ENCODE assay signal across 15 mouse cellular contexts in the genomic region with DNA sequence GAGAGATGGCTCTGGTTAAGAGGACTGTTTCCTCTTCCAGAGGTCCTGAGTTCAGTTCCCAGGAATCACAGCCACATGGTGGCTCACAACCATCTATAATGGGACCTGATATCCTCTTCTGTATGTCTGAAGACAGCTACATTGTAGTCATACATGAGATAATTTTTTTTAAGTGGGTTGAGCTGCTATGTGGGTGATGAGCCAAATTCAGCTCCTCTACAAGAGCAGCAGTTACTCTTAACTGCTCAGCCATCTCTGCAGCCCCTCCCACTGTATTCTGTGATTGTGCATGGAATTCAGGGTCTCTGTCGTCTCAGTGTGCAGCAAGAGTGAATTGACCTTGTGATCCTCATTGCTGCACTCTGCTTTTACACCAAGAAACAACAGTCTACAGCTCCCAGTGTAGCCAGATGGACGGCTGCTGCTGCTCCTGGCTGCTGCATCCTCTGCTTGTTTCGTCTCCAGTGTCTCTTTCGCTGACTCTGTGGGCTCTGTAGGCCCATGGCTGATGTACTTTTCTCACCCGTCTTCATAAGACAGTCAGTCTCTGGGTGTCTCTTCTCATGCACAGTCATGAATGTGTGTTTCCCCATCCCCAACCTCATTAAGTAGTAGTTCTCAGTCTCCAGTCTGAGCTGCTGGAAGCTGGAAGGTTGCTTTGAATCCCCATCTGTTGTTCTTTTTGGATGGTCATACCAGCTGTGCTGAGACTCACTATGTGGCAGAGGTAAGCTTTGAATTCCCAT. TPM values are rescaled to one million over a fixed set of nuclear protein-coding genes. Genes with fewer than 3 reads are reported as not detected.
DNase-seq lines count a peak whose midpoint lies in the region; ATAC-seq and TF ChIP-seq lines count a peak whose summit lies in the region.
"Had no signal": no experiment of that assay in that cellular context is flagged by ENCODE, and none has a peak within 500 bp of the region (broad histone marks: within the 10 kb centered on the region; RNA-seq: fewer than 3 reads in every experiment).

No protein-coding gene starts in this region.

- no peak for TF ChIP-seq POLR2A in olfactory bulb, adult 2 months (IDR thresholded peaks at IDR 0.05; ENCODE audit: insufficient read depth, low read depth, low read length)

- no peak overlapping the region for H3K4me3 ChIP-seq in heart, embryonic 13.5 days
- no peak overlapping the region for H3K4me3 ChIP-seq in midbrain, embryonic 12.5 days
- H3K4me3 ChIP-seq in midbrain, embryonic 14.5 days (replicated peaks; ENCODE audit: low read depth, low read length) = no peak overlapping the region
- no peak overlapping the region for H3K4me3 ChIP-seq in embryonic facial prominence, embryonic 14.5 days (ENCODE audit: low read depth, low read length)
- no peak overlapping the region for H3K4me3 ChIP-seq in olfactory bulb, adult 2 months (ENCODE audit: insufficient read depth, low read depth, low read length)
- H3K4me3 ChIP-seq: erythroblast, embryonic 14.5 days; limb, embryonic 15.5 days had no signal

- TF ChIP-seq CTCF in olfactory bulb, adult 2 months (IDR thresholded peaks at IDR 0.05; ENCODE audit: insufficient read depth, low read depth, low read length) = no peak

- H3K27me3 ChIP-seq in heart, embryonic 13.5 days (replicated peaks) = no peaks in the 10 kb centered on the region
- H3K27me3 ChIP-seq in midbrain, embryonic 12.5 days = no peaks in the 10 kb centered on the region
- no peaks in the 10 kb centered on the region for H3K27me3 ChIP-seq in midbrain, embryonic 14.5 days (ENCODE audit: control insufficient read depth, insufficient read depth, low read length)
- H3K27me3 ChIP-seq in embryonic facial prominence, embryonic 14.5 days (replicated peaks; ENCODE audit: control insufficient read depth, insufficient read depth, low read length) = no peaks in the 10 kb centered on the region
- H3K27me3 ChIP-seq: limb, embryonic 15.5 days had no signal

- H3K9me3 ChIP-seq in heart, embryonic 13.5 days = no peaks in the 10 kb centered on the region
- H3K9me3 ChIP-seq in midbrain, embryonic 12.5 days = no peaks in the 10 kb centered on the region
- H3K9me3 ChIP-seq in midbrain, embryonic 14.5 days (ENCODE audit: control insufficient read depth, low read length) = no peaks in the 10 kb centered on the region
- H3K9me3 ChIP-seq in embryonic facial prominence, embryonic 14.5 days (ENCODE audit: control insufficient read depth, low read length) = no peaks in the 10 kb centered on the region
- H3K9me3 ChIP-seq: limb, embryonic 15.5 days had no signal

- no peak for ATAC-seq in heart, embryonic 13.5 days (ENCODE audit: extremely low read depth, insufficient number of reproducible peaks, low FRiP score, low TSS enrichment)
- ATAC-seq in midbrain, embryonic 12.5 days (ENCODE audit: low FRiP score, low read depth) = no peak
- ATAC-seq in midbrain, embryonic 14.5 days (ENCODE audit: low FRiP score, low TSS enrichment) = no peak
- no peak for ATAC-seq in embryonic facial prominence, embryonic 14.5 days (ENCODE audit: low read depth)

- WGBS in heart, embryonic 13.5 days = 63% methylated on average over 5 of the region's 5 CpGs
- 68% methylated on average over 5 of the region's 5 CpGs for WGBS in midbrain, embryonic 12.5 days
- 71% methylated on average over 5 of the region's 5 CpGs for WGBS in midbrain, embryonic 14.5 days
- WGBS in embryonic facial prominence, embryonic 14.5 days = 66% methylated on average over 5 of the region's 5 CpGs
- 46% methylated on average over 5 of the region's 5 CpGs for WGBS in olfactory bulb, adult 2 months

- peaks cover 40% of the 10 kb centered on the region for H3K36me3 ChIP-seq in heart, embryonic 13.5 days
- peaks cover 20% of the 10 kb centered on the region for H3K36me3 ChIP-seq in midbrain, embryonic 12.5 days
- peaks cover 25% of the 10 kb centered on the region for H3K36me3 ChIP-seq in midbrain, embryonic 14.5 days (ENCODE audit: control insufficient read depth, insufficient read depth, low read length)
- peaks cover 31% of the 10 kb centered on the region for H3K36me3 ChIP-seq in embryonic facial prominence, embryonic 14.5 days (ENCODE audit: control insufficient read depth, insufficient read depth, low read length)

- H3K9ac ChIP-seq in heart, embryonic 13.5 days = no peak overlapping the region
- no peak overlapping the region for H3K9ac ChIP-seq in midbrain, embryonic 12.5 days (replicated peaks)
- H3K9ac ChIP-seq in midbrain, embryonic 14.5 days (replicated peaks; ENCODE audit: low read length) = no peak overlapping the region
- no peak overlapping the region for H3K9ac ChIP-seq in embryonic facial prominence, embryonic 14.5 days (ENCODE audit: low read depth, low read length)
- H3K9ac ChIP-seq: limb, embryonic 15.5 days had no signal

- peaks cover 34% of the 10 kb centered on the region for H3K4me1 ChIP-seq in heart, embryonic 13.5 days
- H3K4me1 ChIP-seq in midbrain, embryonic 12.5 days = no peaks in the 10 kb centered on the region
- H3K4me1 ChIP-seq in midbrain, embryonic 14.5 days (ENCODE audit: control insufficient read depth, insufficient read depth, low read length) = no peaks in the 10 kb centered on the region
- no peaks in the 10 kb centered on the region for H3K4me1 ChIP-seq in embryonic facial prominence, embryonic 14.5 days (ENCODE audit: control insufficient read depth, insufficient read depth, low read length)
- peaks cover 9% of the 10 kb centered on the region for H3K4me1 ChIP-seq in olfactory bulb, adult 2 months (ENCODE audit: control insufficient read depth, insufficient read depth, low read length)

- H3K4me2 ChIP-seq in heart, embryonic 13.5 days = no peak overlapping the region
- no peak overlapping the region for H3K4me2 ChIP-seq in midbrain, embryonic 12.5 days (replicated peaks)
- no peak overlapping the region for H3K4me2 ChIP-seq in midbrain, embryonic 14.5 days (ENCODE audit: low read length)
- H3K4me2 ChIP-seq in embryonic facial prominence, embryonic 14.5 days (ENCODE audit: low read depth, low read length) = no peak overlapping the region
- H3K4me2 ChIP-seq: limb, embryonic 15.5 days had no signal

- H3K27ac ChIP-seq in heart, embryonic 13.5 days (replicated peaks) = peak overlapping the region; percentile 68; the same call in 1 of the 2 replicates
- H3K27ac ChIP-seq in midbrain, embryonic 12.5 days (replicated peaks) = peak overlapping the region; percentile 52
- H3K27ac ChIP-seq in midbrain, embryonic 14.5 days (replicated peaks; ENCODE audit: low read depth, low read length) = no peak overlapping the region
- H3K27ac ChIP-seq in embryonic facial prominence, embryonic 14.5 days (replicated peaks; ENCODE audit: low read depth, low read length) = 0 out of 2 replicates have a peak overlapping the region, but pooled peaks have one; percentile 28
- H3K27ac ChIP-seq in olfactory bulb, adult 2 months (ENCODE audit: insufficient read depth, low read depth, low read length) = peak overlapping the region; percentile 41; the same call in 1 of the 2 replicates

- no peak for DNase-seq in heart, adult 8-10 months (ENCODE audit: low spot score)
- DNase-seq in midbrain, embryonic 14.5 days = no peak
- DNase-seq in embryonic facial prominence, embryonic 14.5 days (ENCODE audit: low spot score) = no peak
- no peak for DNase-seq in spleen, adult 18-20 months
- no peak for DNase-seq in embryo, embryonic 9.5 days (ENCODE audit: extremely low spot score)
- DNase-seq: adrenal gland, postnatal 36 days; cerebellum, adult 9-10 months; kidney, postnatal 10 days; thymus, postnatal 25 days had no signal

RNA-seq across cellular contexts. Expression of a gene that starts 16.8 kb away (rescaled TPM):
- polyA plus RNA-seq in heart, embryonic 13.5 days (2015; fragmentation: Nextera tagmentation; extraction: Ambion mirVana) = not detected in 2 replicates
- total RNA-seq in heart, adult 8-10 months (2022) = not detected
- polyA plus RNA-seq in midbrain, embryonic 12.5 days (2016; fragmentation: Nextera tagmentation; extraction: Ambion mirVana) = not detected in 2 replicates
- polyA plus RNA-seq in midbrain, embryonic 14.5 days (2014; fragmentation: Nextera tagmentation; extraction: Ambion mirVana) = not detected in 2 replicates
- not detected in 2 replicates for polyA plus RNA-seq in embryonic facial prominence, embryonic 14.5 days (2014; fragmentation: Nextera tagmentation; extraction: Ambion mirVana)
- polyA plus RNA-seq in olfactory bulb, adult 2 months (2012; ENCODE audit: insufficient read depth, insufficient read length, low replicate concordance, missing spikeins) = not detected in 2 replicates
- total RNA-seq: adrenal gland, postnatal 36 days had no signal
- polyA plus RNA-seq: erythroblast, embryonic 14.5 days; gonadal fat pad, adult 2 months; limb, embryonic 15.5 days had no signal

RNA-seq across cellular contexts. Expression of a gene that starts 30.0 kb away (rescaled TPM):
- polyA plus RNA-seq in heart, embryonic 13.5 days (2015; fragmentation: Nextera tagmentation; extraction: Ambion mirVana) = 64.2 and 68.9 TPM in 2 replicates
- total RNA-seq in heart, adult 8-10 months (2022) = 10 to 100 TPM; 53.3 to 55.1 (median 54.5) TPM
- polyA plus RNA-seq in midbrain, embryonic 12.5 days (2016; fragmentation: Nextera tagmentation; extraction: Ambion mirVana) = 128 and 133 TPM in 2 replicates
- 140 and 162 TPM in 2 replicates for polyA plus RNA-seq in midbrain, embryonic 14.5 days (2014; fragmentation: Nextera tagmentation; extraction: Ambion mirVana)
- polyA plus RNA-seq in embryonic facial prominence, embryonic 14.5 days (2014; fragmentation: Nextera tagmentation; extraction: Ambion mirVana) = 91.2 and 95.4 TPM in 2 replicates
- 56.9 and 143 TPM in 2 replicates for polyA plus RNA-seq in olfactory bulb, adult 2 months (2012; ENCODE audit: insufficient read depth, insufficient read length, low replicate concordance, missing spikeins)
